Mouse (Mus musculus) midbrain, postnatal 0 days (tissue): ENCODE measurements at regions not wholly inside any gene's neighbourhood (a gene's known extent, or its start where the extent isn't known, plus 50 kb on each side); places are given as distances from the start of the nearest gene placed in this dataset.
A peak's percentile ranks its signal among the peaks of the same experiment; 100 is the strongest.
"Not testable (repeated sequence)": the region's sequence is repeated elsewhere in the genome, so short reads cannot be mapped to it uniquely, and the experiment has no call there.

Experiments
- ATAC-seq: fragments of 200-750 bp; cut with Nextera tagmentation; 2 replicates; pipeline ENCODE4 v1.8.0; 2017; ENCODE audit warnings: moderate number of reproducible peaks, mild to moderate bottlenecking, moderate TSS enrichment, moderate library complexity; ENCODE audit not compliant: low FRiP score
- DNase-seq: peaks from one replicate; pipeline ENCODE4 v3.0.0-alpha.2; 2015; ENCODE audit warnings: low spot score
- H3K27ac ChIP-seq: fragments of 300-500 bp; sonication (generic); 2 replicates; pipeline ENCODE4 v1.5.1; 2014; ENCODE audit warnings: low read depth, mild to moderate bottlenecking, low read length, mixed read lengths
- H3K27me3 ChIP-seq: fragments of 300-500 bp; sonication (generic); 2 replicates; pipeline ENCODE4 v1.6.1; 2014; ENCODE audit warnings: low read length, control low read depth, mixed read lengths; ENCODE audit not compliant: insufficient read depth
- H3K36me3 ChIP-seq: fragments of 300-500 bp; sonication (generic); 2 replicates; pipeline ENCODE4 v1.6.1; 2014; ENCODE audit warnings: low read length, control low read depth, mixed read lengths; ENCODE audit not compliant: insufficient read depth
- H3K4me1 ChIP-seq: fragments of 300-500 bp; sonication (generic); 2 replicates; pipeline ENCODE4 v1.6.1; 2014; ENCODE audit warnings: mild to moderate bottlenecking, control low read depth, antibody characterized with exemption, low read length, mixed read lengths; ENCODE audit not compliant: insufficient read depth
- H3K4me2 ChIP-seq: fragments of 300-500 bp; sonication (generic); 2 replicates; pipeline ENCODE4 v1.6.1; 2014; ENCODE audit warnings: low read depth, mild to moderate bottlenecking, low read length, mixed read lengths; ENCODE audit not compliant: poor library complexity, severe bottlenecking
- H3K4me3 ChIP-seq: fragments of 300-500 bp; sonication (generic); 2 replicates; pipeline ENCODE4 v1.5.1; 2014; ENCODE audit warnings: low read depth, mild to moderate bottlenecking, low read length, moderate library complexity
- H3K9ac ChIP-seq: fragments of 300-500 bp; sonication (generic); replicated peaks from 2 replicates; pipeline ENCODE4 v1.6.1; 2014; ENCODE audit warnings: mild to moderate bottlenecking, low read length, moderate library complexity, mixed read lengths; ENCODE audit not compliant: poor library complexity, severe bottlenecking
- H3K9me3 ChIP-seq: fragments of 300-500 bp; sonication (generic); 2 replicates; pipeline ENCODE4 v1.6.1; 2016; ENCODE audit warnings: low read length, control low read depth
- CTCF ChIP-seq: IDR thresholded peaks from 2 replicates; pipeline ENCODE4 v1.5.1; 2016; ENCODE audit warnings: antibody characterized with exemption, mild to moderate bottlenecking
- WGBS: fragments of 180-500 bp; shearing (Covaris S2); extraction: QIAGEN DNeasy Blood & Tissue Kit; methylation state at CpG from one replicate; pipeline ENCODE4 v1.1.7; 2014; 5-methylcytosine and 5-hydroxymethylcytosine counted together

DNA sequence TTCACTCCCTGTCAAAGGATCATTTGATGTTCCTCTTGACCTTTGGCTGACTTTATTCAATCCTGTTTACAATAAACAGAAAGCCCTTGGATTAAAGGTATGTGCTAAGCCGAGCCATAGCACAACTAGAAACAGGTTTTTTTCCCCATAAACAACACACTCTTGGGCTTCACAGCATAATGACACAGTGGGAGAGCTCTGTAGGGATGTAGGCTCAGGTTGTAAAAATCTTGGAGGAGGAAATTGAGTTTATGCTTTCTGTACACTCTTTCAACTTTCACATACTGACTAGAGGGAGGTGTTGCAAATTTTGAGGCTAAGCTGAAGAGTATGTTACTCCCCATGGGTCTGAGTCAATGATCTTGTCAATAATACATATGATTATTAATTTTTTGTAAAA, 69.7 kb upstream of the Akr1c12 start:
- H3K4me2 ChIP-seq, result no peak overlapping the region
- H3K4me1 ChIP-seq, result no peaks in the 10 kb centered on the region
- no peak for ATAC-seq
- no peak overlapping the region for H3K27ac ChIP-seq
- no peaks in the 10 kb centered on the region for H3K9me3 ChIP-seq
- 43% methylated on average over 1 of the region's 1 CpGs for WGBS
- no peaks in the 10 kb centered on the region for H3K36me3 ChIP-seq
- no peak overlapping the region for H3K4me3 ChIP-seq
- no peak for TF ChIP-seq CTCF
- no peak for DNase-seq
- no peak overlapping the region for H3K9ac ChIP-seq
- H3K27me3 ChIP-seq, result no peaks in the 10 kb centered on the region

DNA sequence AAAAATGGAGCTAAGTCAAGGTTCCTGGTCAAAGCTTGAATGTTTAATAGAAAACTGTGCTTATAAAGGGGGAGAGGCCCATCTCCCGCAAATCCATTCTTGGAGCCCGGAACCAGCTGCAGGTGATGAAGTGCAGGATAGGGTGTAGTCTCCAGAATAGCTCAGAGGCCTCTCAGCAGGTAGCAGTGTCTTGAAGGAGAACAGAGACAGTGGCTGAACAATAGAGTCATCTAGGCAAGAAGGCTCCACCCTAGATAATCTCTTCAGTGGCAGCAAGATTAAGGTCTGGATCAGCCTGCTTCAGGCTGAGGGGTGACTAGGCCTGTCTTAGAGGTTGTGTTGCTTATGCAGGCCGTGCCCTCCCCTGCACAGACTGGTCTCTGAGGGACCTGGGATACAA, 71.4 kb upstream of the Akr1c12 start:
- H3K4me2 ChIP-seq, result no peak overlapping the region

DNA sequence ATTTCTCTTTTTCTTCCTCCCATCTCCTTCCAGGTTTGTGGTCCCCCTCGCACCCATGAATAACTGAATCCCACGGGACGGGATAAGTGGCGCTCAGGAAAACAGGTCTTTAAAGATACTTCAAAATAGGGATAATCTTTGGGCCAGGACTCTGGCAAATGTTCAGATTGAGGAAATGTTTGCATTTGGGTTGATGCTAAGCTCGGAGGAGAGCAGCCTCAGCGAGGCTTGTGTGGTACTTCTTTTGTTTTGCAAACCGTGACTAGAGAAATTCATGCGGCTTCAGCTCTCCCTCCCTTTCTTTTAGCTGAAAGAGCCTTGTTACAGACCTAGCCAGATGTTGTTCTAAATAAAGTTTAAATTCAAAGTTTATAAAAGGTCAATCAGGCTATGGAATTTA, 57.5 kb upstream of the Akr1c6 start:
- Histone ChIP-seq H3K4me2 (peak overlapping the region; percentile 36; the same call in 1 of the 2 replicates), H3K4me3 (peak overlapping the region; percentile 20; the same call in 1 of the 2 replicates)
- H3K27ac ChIP-seq, H3K4me1 ChIP-seq, ATAC-seq, H3K9me3 ChIP-seq, H3K36me3 ChIP-seq, H3K27me3 ChIP-seq, H3K9ac ChIP-seq: not testable (repeated sequence)
- DNase-seq, result peak; percentile 1
- WGBS, result 6% methylated on average over 8 of the region's 8 CpGs

More for the DNA sequence above, 71.4 kb upstream of the Akr1c12 start:
- ATAC-seq (no peak), DNase-seq (no peak)
- 75% methylated on average over 3 of the region's 3 CpGs for WGBS
- Histone ChIP-seq H3K27ac (no peak overlapping the region), H3K4me1 (no peaks in the 10 kb centered on the region), H3K9ac (no peak overlapping the region), H3K9me3 (no peaks in the 10 kb centered on the region), H3K36me3 (no peaks in the 10 kb centered on the region), H3K4me3 (no peak overlapping the region), H3K27me3 (no peaks in the 10 kb centered on the region)
- no peak for TF ChIP-seq CTCF
